Mouse (Mus musculus): ENCODE results near the gene Plek2.

GRCm38 (mm10) chr12:78956405-78956804, 49.6 kb upstream of the Plek2 start:
- no peak for TF ChIP-seq CTCF (IDR thresholded peaks at IDR 0.05 in 2 of 3, conservative IDR thresholded peaks at IDR 0.05 in 1 of 3; ENCODE audit: control insufficient read depth in 1 of 3, insufficient read depth in 1 of 3, low read depth in 2 of 3, low read length in 3 of 3, poor library complexity in 1 of 3, severe bottlenecking in 1 of 3)
- TF ChIP-seq ETS1 (IDR thresholded peaks at IDR 0.05; ENCODE audit: low read depth, low read length), result no peak
- no peak for TF ChIP-seq E2F4 (IDR thresholded peaks at IDR 0.05; ENCODE audit: borderline replicate concordance, low read depth, low read length)
- TF ChIP-seq POLR2A (IDR thresholded peaks at IDR 0.05; ENCODE audit: control insufficient read depth in 1 of 2, insufficient read depth in 1 of 2, low read depth in 1 of 2, low read length in 2 of 2, poor library complexity in 1 of 2), result no peak
- no peak for TF ChIP-seq USF1 (IDR thresholded peaks at IDR 0.05; ENCODE audit: low read depth, low read length)
- TF ChIP-seq NELFE (IDR thresholded peaks at IDR 0.05; ENCODE audit: low read depth, low read length), result no peak
- TF ChIP-seq TBP (IDR thresholded peaks at IDR 0.05; ENCODE audit: low read depth, low read length), result no peak
- TF ChIP-seq CHD2 (IDR thresholded peaks at IDR 0.05; ENCODE audit: low read length), result no peak
- no peak for TF ChIP-seq TAL1 (IDR thresholded peaks at IDR 0.05; ENCODE audit: low read length)
- TF ChIP-seq UBTF (IDR thresholded peaks at IDR 0.05; ENCODE audit: borderline replicate concordance, insufficient read depth, low read depth, low read length), result no peak
- TF ChIP-seq ZC3H11A (IDR thresholded peaks at IDR 0.05; ENCODE audit: low read depth, low read length), result no peak
- TF ChIP-seq GABPA (IDR thresholded peaks at IDR 0.05; ENCODE audit: low read depth, low read length), result no peak

All from MEL (cell line).